Mouse (Mus musculus) heart, embryonic 15.5 days (tissue): Measurements from ENCODE around the gene Amt. TPM values are rescaled to one million over a fixed set of nuclear protein-coding genes. Genes with fewer than 3 reads are reported as not detected.
"Not testable (repeated sequence)": the region's sequence is repeated elsewhere in the genome, so short reads cannot be mapped to it uniquely, and the experiment has no call there.

Experiments used
- ATAC-seq: fragments of 200-750 bp; cut with Nextera tagmentation; replicated peaks from 2 replicates; pipeline ENCODE4 v1.8.0; 2017; ENCODE audit warnings: low read depth, moderate TSS enrichment; ENCODE audit not compliant: insufficient number of reproducible peaks, insufficient read depth, low FRiP score
- H3K27ac ChIP-seq: fragments of 300-500 bp; sonication (generic); 2 replicates; pipeline ENCODE4 v1.5.1; 2015; ENCODE audit warnings: mild to moderate bottlenecking, inconsistent platforms
- H3K27me3 ChIP-seq: fragments of 300-500 bp; sonication (generic); 2 replicates; pipeline ENCODE4 v1.6.1; 2015; ENCODE audit warnings: inconsistent platforms
- H3K36me3 ChIP-seq: fragments of 300-500 bp; sonication (generic); 2 replicates; pipeline ENCODE4 v1.6.1; 2015; ENCODE audit warnings: mild to moderate bottlenecking, inconsistent platforms
- H3K4me1 ChIP-seq: fragments of 300-500 bp; sonication (generic); replicated peaks from 2 replicates; pipeline ENCODE4 v1.6.1; 2015; ENCODE audit warnings: inconsistent platforms
- H3K4me2 ChIP-seq: fragments of 300-500 bp; sonication (generic); 2 replicates; pipeline ENCODE4 v1.6.1; 2015; ENCODE audit warnings: inconsistent platforms, mild to moderate bottlenecking, moderate library complexity
- H3K4me3 ChIP-seq: fragments of 300-500 bp; sonication (generic); 2 replicates; pipeline ENCODE4 v1.5.1; 2015; ENCODE audit warnings: mild to moderate bottlenecking, inconsistent platforms
- H3K9ac ChIP-seq: fragments of 300-500 bp; sonication (generic); 2 replicates; pipeline ENCODE4 v1.6.1; 2015; ENCODE audit warnings: mild to moderate bottlenecking, inconsistent platforms
- H3K9me3 ChIP-seq: fragments of 300-500 bp; sonication (generic); replicated peaks from 2 replicates; pipeline ENCODE4 v1.6.1; 2016; ENCODE audit warnings: inconsistent platforms
- WGBS: fragments of 180-500 bp; shearing (Covaris S2); methylation state at CpG from one replicate; pipeline ENCODE4 v1.1.7; 2015; ENCODE audit warnings: mixed read lengths; 5-methylcytosine and 5-hydroxymethylcytosine counted together
- polyA plus RNA-seq: library from polyadenylated mRNA; unstranded; fragments of >200 nt; fragmentation: Nextera tagmentation; extraction: Ambion mirVana; gene quantifications from 2 replicates; pipeline ENCODE4 v1.2.1, GENCODE M21; 2015

Gene Amt
- polyA plus RNA-seq, 1 experiment from 2014 or later, result 8.2 TPM

GRCm38 (mm10) chr9:108308141-108308540, 11.5 kb downstream of the Amt start:
- Histone ChIP-seq H3K36me3 (peaks cover 10% of the 10 kb centered on the region), H3K27me3 (no peaks in the 10 kb centered on the region), H3K9me3 (no peaks in the 10 kb centered on the region), H3K9ac (peak overlapping the region; percentile 42), H3K4me2 (peak overlapping the region; percentile 75), H3K4me1 (peaks cover 34% of the 10 kb centered on the region), H3K4me3 (peak overlapping the region; percentile 82), H3K27ac (peak overlapping the region; percentile 42; the same call in 1 of the 2 replicates)
- ATAC-seq, result no peak
- WGBS, result 23% methylated on average over 2 of the region's 2 CpGs

GRCm38 (mm10) chr9:108317572-108317971, 20.9 kb downstream of the Amt start:
- ATAC-seq, result no peak

GRCm38 (mm10) chr9:108318462-108318861, 21.8 kb downstream of the Amt start:
- no peak overlapping the region for H3K9ac ChIP-seq
- ATAC-seq, result no peak
- H3K9me3 ChIP-seq, result no peaks in the 10 kb centered on the region
- 85% methylated on average over 2 of the region's 2 CpGs for WGBS
- H3K4me2 ChIP-seq, result no peak overlapping the region
- H3K27ac ChIP-seq, result no peak overlapping the region
- no peaks in the 10 kb centered on the region for H3K4me1 ChIP-seq
- no peak overlapping the region for H3K4me3 ChIP-seq
- no peaks in the 10 kb centered on the region for H3K27me3 ChIP-seq
- peaks cover 16% of the 10 kb centered on the region; the same call in 1 of the 2 replicates for H3K36me3 ChIP-seq

More at GRCm38 (mm10) chr9:108317572-108317971, 20.9 kb downstream of the Amt start:
- peaks cover 16% of the 10 kb centered on the region; the same call in 1 of the 2 replicates for H3K36me3 ChIP-seq
- H3K9ac ChIP-seq, result no peak overlapping the region
- 93% methylated on average over 3 of the region's 3 CpGs for WGBS
- H3K27me3 ChIP-seq, result no peaks in the 10 kb centered on the region
- no peak overlapping the region for H3K4me2 ChIP-seq
- no peaks in the 10 kb centered on the region for H3K9me3 ChIP-seq
- no peak overlapping the region for H3K27ac ChIP-seq
- H3K4me1 ChIP-seq, result no peaks in the 10 kb centered on the region
- H3K4me3 ChIP-seq, result no peak overlapping the region

GRCm38 (mm10) chr9:108322054-108322453, 25.4 kb downstream of the Amt start:
- H3K9me3 ChIP-seq, H3K4me3 ChIP-seq, ATAC-seq, H3K4me2 ChIP-seq, H3K27ac ChIP-seq, H3K27me3 ChIP-seq, H3K36me3 ChIP-seq, H3K4me1 ChIP-seq, H3K9ac ChIP-seq: not testable (repeated sequence)
- 88% methylated on average over 7 of the region's 7 CpGs for WGBS

GRCm38 (mm10) chr9:108324784-108325183, 28.1 kb downstream of the Amt start:
- Histone ChIP-seq H3K9ac (no peak overlapping the region), H3K27me3 (no peaks in the 10 kb centered on the region), H3K4me2 (no peak overlapping the region), H3K27ac (no peak overlapping the region), H3K36me3 (peaks cover 30% of the 10 kb centered on the region), H3K4me1 (no peaks in the 10 kb centered on the region), H3K4me3 (no peak overlapping the region), H3K9me3 (no peaks in the 10 kb centered on the region)
- no peak for ATAC-seq
- 84% methylated on average over 1 of the region's 1 CpGs for WGBS

GRCm38 (mm10) chr9:108325811-108326210, 29.2 kb downstream of the Amt start:
- no peak for ATAC-seq
- H3K36me3 ChIP-seq, result peaks cover 38% of the 10 kb centered on the region
- 98% methylated on average over 2 of the region's 2 CpGs for WGBS
- H3K4me2 ChIP-seq, result no peak overlapping the region
- H3K27me3 ChIP-seq, result no peaks in the 10 kb centered on the region
- no peak overlapping the region for H3K27ac ChIP-seq
- no peak overlapping the region for H3K9ac ChIP-seq
- no peaks in the 10 kb centered on the region for H3K9me3 ChIP-seq
- H3K4me3 ChIP-seq, result no peak overlapping the region
- H3K4me1 ChIP-seq, result no peaks in the 10 kb centered on the region

- Histone ChIP-seq H3K36me3 (peaks cover 33% of the 10 kb centered on the region), H3K4me2 (peak overlapping the region; percentile 85), H3K27me3 (no peaks in the 10 kb centered on the region), H3K4me3 (peak overlapping the region; percentile 62; the same call in 1 of the 2 replicates), H3K27ac (peak overlapping the region; percentile 93), H3K9me3 (no peaks in the 10 kb centered on the region), H3K4me1 (peaks cover 27% of the 10 kb centered on the region), H3K9ac (no peak overlapping the region)
- WGBS, result 64% methylated on average over 10 of the region's 10 CpGs
- ATAC-seq, result no peak
Observed at GRCm38 (mm10) chr9:108337848-108338550, 41.3 kb downstream of the Amt start.

- peak overlapping the region; percentile 62 for H3K4me3 ChIP-seq
- H3K4me2 ChIP-seq, result peak overlapping the region; percentile 85
- peaks cover 28% of the 10 kb centered on the region for H3K36me3 ChIP-seq
- H3K27ac ChIP-seq, result peak overlapping the region; percentile 93
- H3K9me3 ChIP-seq, result no peaks in the 10 kb centered on the region
- H3K4me1 ChIP-seq, result peaks cover 27% of the 10 kb centered on the region
- no peak for ATAC-seq
- 25% methylated on average over 6 of the region's 6 CpGs for WGBS
- peak overlapping the region; percentile 73 for H3K9ac ChIP-seq
- H3K27me3 ChIP-seq, result no peaks in the 10 kb centered on the region
Observed at GRCm38 (mm10) chr9:108338551-108338885, 41.9 kb downstream of the Amt start.

GRCm38 (mm10) chr9:108338886-108339781, 42.5 kb downstream of the Amt start, which contains the start of gene Gpx1:
Gpx1 (plus strand) TSS chr9:108338903.
- under 1% methylated on average over 49 of the region's 49 CpGs for WGBS
- ATAC-seq, result peak; percentile 95
- peak within 1 kb of the TSS; percentile 73 for H3K9ac ChIP-seq
- no peaks in the 10 kb centered on the region for H3K27me3 ChIP-seq
- peak within 1 kb of the TSS; percentile 85 for H3K4me2 ChIP-seq
- peaks cover 22% of the 10 kb centered on the region for H3K36me3 ChIP-seq
- H3K4me3 ChIP-seq, result peak within 1 kb of the TSS; percentile 62
- H3K27ac ChIP-seq, result peak within 1 kb of the TSS; percentile 93
- peaks cover 27% of the 10 kb centered on the region for H3K4me1 ChIP-seq
- no peaks in the 10 kb centered on the region for H3K9me3 ChIP-seq

- Histone ChIP-seq H3K9ac (peak overlapping the region; percentile 73), H3K4me1 (peaks cover 27% of the 10 kb centered on the region), H3K27me3 (no peaks in the 10 kb centered on the region), H3K36me3 (peaks cover 14% of the 10 kb centered on the region), H3K27ac (peak overlapping the region; percentile 93), H3K9me3 (no peaks in the 10 kb centered on the region), H3K4me2 (peak overlapping the region; percentile 85), H3K4me3 (peak overlapping the region; percentile 62)
- no peak for ATAC-seq
- WGBS, result 8% methylated on average over 20 of the region's 20 CpGs
Observed at GRCm38 (mm10) chr9:108339886-108340257, 43.2 kb downstream of the Amt start.

- ATAC-seq, result no peak
- H3K9me3 ChIP-seq, result no peaks in the 10 kb centered on the region
- no peaks in the 10 kb centered on the region for H3K27me3 ChIP-seq
- H3K9ac ChIP-seq, result peak overlapping the region; percentile 73
- H3K27ac ChIP-seq, result peak overlapping the region; percentile 93
- peak overlapping the region; percentile 62 for H3K4me3 ChIP-seq
- peak overlapping the region; percentile 85 for H3K4me2 ChIP-seq
- 44% methylated on average over 10 of the region's 10 CpGs for WGBS
- peaks cover 8% of the 10 kb centered on the region for H3K36me3 ChIP-seq
- H3K4me1 ChIP-seq, result peaks cover 27% of the 10 kb centered on the region
Observed at GRCm38 (mm10) chr9:108340258-108341138, 43.8 kb downstream of the Amt start.
